Mouse (Mus musculus): Measurements from ENCODE around the gene Nploc4.
"Not testable (repeated sequence)": the region's sequence is repeated elsewhere in the genome, so short reads cannot be mapped to it uniquely, and the experiment has no call there.

Nploc4 gene

DNA sequence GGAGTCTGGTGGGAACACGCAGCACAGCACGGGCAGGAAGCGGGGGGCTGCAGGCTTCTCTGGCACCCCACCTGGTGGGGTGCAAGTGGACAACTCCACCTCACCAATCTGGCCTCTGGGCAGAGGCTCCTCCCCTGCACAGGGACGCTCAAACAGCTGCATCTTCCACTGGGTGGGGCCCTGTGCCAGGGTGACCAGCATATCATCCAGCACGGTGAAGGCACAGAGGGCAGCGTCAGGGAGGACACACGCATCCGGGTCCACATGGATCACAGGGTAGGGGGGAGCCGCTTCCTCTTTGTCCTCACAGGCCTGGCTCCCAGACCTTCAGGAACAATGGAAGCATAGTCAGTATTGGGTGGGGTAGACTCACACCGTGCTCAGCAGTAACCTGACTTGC is 60.2 kb downstream of the Nploc4 start:
- DNase-seq: no peak

DNA sequence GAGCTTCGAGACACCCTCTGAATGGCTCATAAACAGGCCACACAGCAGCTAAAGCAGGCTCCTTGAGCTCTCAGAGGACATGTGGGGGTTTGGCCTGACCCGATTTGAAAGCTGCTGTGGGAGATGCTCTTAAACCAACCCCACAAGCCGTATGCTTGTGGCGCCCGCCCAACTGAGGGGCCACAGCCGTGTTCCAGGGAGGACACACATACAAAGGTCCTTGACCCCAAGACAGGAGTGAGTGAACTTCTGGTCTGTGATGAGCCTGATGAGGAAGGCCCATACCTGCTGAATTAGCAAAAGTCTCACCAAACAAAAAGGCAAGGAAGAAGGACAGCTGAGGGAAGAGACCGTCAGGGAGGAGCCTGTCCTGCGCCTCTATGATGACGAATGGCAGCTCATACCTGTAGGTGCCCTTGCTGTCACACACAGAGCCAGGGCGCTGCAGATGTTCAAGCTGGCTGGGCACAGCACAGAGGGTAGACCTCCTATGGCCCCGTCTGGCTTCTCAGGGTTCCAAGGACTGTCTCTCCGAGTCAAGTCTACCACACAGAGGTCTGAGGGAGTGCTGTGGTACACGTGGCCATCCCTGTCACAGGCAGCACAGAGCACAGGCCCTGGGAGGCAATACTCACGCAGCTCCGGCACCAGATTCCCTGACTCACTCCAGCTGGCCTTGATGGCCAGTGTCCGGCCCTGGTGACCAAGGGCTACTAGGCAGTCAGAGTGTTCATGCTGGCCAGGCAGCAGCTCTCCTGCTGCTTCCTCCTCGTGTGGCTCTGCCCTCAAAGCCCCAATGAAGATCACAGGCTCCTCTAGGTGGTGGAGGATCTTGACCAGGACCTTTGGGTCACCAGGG is 61.0 kb downstream of the Nploc4 start:
- DNase-seq: no peak

- DNase-seq: no peak
These were observed 62.2 kb downstream of the Nploc4 start for GRCm38 (mm10) chr11:120375324-120375723.

DNA sequence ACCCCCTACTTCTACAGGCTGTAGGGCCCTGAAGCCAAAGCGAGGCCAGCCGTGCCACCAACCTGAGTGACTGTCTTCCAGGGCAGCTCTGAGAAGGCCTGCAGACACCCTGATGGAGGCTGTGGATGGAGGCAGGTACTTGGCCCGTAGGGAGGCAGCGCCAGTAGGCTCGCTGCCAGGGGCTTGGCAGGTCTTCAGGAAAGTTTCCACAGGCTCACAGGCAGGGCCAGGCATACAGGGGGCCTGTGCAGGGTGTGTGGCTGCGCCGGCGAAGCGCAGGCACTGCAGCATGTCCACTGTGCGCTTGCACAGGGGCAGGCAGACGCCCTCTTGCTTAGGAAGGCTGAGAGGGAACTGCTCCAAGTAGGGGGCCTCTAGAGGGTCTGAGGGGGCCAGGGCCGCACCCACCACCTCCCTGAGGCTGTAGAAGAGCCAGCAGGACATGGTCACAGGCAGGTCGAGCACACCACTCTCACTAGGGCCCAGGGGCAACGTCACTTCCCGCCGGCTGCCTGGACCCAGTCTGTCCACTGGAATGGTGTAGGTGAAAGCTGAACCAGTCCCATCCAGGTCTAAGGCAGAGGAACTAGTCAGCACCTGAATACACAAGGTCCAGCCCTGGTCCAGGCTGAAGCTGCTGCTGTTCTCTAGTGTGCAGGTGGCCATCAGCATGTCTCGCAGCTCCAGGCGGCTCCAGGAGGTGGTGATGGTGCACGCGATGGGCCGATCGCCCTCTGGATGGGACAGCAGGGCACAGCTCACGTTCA is 63.5 kb downstream of the Nploc4 start:
- no peak for DNase-seq

- no peak for DNase-seq
These were observed 64.5 kb downstream of the Nploc4 start for GRCm38 (mm10) chr11:120373025-120373424.

- peak; percentile 76 for DNase-seq
These were observed 67.9 kb downstream of the Nploc4 start for GRCm38 (mm10) chr11:120369656-120370055.

DNA sequence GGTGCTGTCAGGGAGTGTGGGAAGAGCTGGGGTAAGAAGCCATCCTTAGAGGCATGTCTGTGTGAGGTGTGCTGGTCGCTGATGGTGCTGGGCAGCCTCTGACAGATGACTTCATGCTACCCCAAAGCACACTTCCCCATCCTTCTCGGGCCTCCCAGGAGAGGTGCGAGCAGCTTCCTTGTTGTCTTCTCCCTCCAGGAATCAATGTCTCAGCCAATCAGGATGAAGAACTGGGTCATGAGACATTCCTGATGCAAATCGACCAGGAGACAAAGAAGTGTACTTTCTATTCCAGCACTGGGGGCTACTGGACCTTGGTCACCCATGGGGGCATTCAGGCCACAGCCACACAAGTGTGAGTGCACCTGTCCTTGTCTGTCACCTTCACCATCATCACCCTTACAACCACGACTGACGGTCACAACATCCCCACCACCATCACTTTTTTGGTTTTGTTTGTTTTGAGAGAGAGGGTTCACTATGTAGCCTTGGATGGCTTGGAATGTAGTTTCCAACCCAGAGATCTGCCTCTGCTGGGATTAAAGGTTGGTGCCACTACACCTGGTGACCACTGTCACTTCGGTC is 71.0 kb downstream of the Nploc4 start:
- DNase-seq: no peak

GRCm38 (mm10) chr11:120362891-120363290 is 74.6 kb downstream of the Nploc4 start:
- DNase-seq: no peak

DNA sequence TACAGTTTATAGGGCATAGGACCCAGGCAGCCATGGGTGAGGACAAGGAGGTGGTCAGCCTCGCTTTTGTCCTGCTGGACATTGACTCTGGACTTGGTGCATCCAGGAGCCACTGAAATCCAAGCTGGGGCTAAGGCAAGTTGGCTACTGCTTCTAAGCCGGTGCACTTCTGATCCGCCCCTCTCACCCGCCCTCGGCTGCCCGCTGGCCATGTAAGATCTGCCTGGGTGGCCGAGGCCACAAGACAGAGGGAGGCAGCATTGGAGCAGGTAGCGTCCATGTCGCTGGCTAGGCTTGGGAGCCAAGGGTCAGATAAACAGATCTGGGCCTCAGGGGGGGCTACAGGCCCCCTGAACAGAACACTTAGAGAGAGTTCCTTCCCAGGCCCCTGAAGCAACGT is 76.2 kb downstream of the Nploc4 start, which contains the start of gene Fscn2:
Fscn2 (plus strand) TSS at position 240 of the 400 bp plus-strand sequence.
- no peak for DNase-seq

DNA sequence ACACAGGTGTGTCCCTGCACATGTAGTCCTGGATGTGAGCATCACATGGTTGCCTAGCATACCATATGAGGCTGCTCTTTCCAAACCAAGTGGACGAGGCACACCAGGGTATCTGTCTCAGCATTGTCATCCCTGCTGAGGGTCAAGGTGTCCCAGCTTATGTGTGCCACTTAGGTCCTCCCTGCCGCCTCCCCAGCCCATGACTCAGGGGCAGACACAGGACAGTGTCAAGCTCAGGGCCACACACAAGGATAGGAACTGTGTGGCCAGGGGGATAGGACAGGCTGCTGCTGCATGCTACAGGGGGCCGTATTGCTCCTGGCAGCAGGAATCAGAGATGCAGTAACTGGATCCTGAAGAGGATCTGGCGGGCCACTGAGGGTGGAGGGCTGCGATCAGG is 76.8 kb downstream of the Nploc4 start:
- DNase-seq: no peak

DNA sequence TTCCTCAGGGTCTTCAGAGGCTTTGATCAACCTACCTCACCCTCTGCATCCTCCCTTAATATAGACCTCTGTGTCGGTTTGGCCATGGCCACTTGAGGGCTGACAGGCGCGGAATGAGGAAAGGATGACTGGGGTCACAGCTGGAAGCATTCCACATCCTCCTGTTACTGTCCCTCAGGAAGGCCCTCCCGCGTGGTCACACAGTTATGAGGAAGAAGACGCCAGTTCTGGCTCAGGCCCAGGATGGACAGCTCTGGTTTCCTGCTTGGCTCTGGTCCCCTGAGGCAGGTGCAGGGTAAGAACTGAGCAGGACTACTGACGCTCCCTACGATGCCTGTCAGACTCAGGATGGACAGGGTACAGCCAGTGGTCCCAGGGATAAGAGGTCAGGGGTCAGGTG is 77.4 kb downstream of the Nploc4 start:
- no peak for DNase-seq

- no peak for DNase-seq
These were observed 78.1 kb downstream of the Nploc4 start for GRCm38 (mm10) chr11:120359391-120359790.

DNA sequence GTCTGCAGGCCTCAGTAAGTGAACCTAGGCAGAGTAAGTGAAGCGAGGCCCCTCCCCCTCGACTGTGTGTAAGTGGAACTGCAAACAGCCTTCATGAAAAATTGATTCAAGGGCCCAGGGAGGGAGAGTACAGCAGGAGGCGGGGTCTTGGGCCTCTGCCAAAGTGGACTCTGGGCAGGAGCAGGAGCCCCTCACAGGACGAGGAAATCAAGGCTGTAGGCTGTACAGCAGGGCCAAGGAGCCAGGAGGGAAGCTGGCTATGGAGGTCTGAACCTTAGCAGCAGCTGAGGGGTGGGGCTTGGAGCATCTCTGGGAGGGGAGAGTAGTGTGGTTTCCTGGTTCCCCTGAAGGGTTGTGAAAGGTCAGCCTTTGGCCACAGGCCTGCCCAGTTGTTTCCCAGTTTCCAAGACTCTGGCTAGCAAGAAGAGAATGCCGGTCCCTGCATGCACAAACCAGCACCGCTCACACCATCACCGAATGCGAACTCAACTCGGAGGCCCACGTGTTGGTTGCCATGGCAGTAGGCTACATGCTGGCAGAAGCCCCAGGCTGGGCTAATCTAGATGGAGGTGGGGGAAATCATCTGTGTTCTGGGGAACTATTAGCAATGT is 79.6 kb downstream of the Nploc4 start:
- peak; percentile 85 for DNase-seq

DNA sequence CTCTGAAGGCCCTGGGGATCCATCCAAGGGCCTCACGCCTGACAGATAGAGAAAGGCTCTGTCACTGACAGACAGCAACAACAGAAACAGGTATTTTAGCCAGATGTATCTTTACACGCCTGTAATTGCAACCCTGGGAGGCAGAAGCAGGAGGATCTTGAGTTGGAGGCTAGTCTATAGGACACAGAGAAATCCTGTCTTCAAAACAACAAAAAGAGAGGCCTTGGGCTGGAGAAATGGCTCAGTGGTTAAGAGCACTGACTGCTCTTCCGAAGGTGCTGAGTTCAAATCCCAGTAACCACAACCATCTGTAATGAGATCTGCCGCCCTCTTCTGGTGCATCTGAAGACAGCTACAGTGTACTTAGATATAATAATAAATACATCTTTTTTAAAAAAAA is 80.6 kb downstream of the Nploc4 start:
- DNase-seq: no peak

- no peak for DNase-seq
These were observed 81.1 kb downstream of the Nploc4 start for GRCm38 (mm10) chr11:120356319-120356840.

GRCm38 (mm10) chr11:120355277-120356039 is 82.0 kb downstream of the Nploc4 start:
- no peak for DNase-seq

DNA sequence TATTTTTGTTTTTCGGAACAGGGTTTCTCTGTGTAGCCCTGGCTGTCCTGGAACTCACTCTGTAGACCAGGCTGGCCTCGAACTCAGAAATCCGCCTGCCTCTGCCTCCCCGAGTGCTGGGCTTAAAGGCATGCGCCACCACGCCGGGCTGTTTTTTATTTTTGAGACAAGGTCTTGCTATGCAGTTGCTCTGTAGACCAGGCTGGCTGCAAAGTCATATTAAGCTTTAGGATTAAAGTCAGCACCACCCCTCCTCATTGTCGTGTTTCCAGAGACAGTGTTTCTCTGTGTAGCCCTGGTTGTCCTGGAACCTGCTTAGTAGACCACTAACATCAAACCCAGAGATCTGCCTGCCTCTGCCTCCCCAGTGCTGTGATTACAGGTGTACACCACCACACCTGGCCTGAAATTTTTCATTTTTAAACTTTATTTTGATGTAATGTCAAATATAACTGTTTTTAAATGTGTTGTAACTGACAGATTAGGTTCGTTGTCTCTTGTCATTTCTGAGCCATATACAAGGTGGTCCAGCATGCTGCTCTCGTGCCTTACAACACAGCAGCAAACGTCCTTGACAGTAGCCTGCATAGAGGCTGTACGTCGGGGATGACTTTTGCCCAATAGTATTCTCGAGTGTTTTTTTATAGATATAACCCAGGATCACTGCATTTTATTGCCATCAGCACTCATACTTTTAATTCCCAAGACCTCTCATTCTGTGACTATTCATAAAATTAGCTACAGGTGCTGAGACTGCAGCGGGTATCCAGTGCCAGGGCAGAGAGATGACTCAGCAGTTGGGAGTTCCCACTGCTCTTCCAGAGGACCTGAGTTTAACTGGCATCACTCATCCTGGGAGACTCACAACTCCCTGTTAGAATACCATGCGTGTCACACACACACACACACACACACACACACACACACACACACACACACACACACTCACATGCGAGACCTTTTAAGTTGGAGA is 82.9 kb downstream of the Nploc4 start:
- DNase-seq: no peak

DNA sequence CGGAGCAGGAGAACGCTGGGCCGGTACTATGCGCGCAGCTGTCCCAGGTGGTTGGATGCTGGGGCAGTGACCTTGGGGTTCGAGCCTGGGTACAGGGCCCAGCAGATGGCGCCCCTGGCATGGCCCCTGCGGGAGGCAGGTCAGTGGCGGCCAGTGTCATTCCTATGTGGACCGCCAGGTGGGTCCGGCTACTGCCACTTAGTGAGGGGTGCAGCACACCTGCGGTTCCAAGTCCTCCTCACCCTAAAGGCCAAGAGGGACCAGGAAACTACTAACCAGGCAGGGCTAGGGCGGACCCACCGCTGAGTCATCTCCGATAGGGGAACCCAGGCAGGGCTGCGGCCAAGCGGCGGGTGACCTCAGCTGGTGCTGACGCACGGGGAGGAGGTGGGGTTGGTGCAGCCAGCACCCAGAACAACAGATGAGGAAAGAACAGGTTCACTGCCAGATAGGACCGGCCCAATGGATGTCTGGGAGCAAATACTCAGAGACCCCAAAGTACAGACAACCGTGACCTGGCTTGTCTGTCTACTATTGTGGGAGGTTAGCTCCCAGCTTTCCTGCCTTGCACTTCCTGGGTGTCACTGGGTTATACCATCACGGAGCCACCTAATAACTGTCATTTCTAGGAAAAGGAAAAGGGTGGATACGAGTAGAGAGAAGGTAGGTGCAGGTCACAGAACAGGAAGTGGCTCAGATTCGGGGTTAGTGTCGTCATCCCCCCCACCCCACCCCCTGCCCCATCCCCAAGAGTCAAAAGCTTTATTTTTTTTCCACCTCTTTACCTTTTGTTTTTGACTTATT is 83.8 kb downstream of the Nploc4 start:
- DNase-seq: peak; percentile 77

GRCm38 (mm10) chr11:120352571-120353290 is 84.8 kb downstream of the Nploc4 start:
- no peak for DNase-seq

DNA sequence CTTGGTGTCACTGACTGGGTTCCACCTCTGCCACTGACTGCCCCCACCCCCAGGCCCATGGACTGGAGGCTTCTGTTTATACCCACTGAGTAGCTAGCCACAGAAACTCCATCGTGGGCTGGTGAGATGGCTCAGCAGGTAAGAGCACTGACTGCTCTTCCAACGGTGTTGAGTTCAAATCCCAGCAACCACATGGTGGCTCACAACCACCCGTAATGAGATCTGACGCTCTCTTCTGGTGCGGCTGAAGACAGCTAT is 85.5 kb downstream of the Nploc4 start:
- not testable (repeated sequence) for DNase-seq

Measured in embryo, embryonic 11 days (tissue).